Mouse (Mus musculus): Measurements from ENCODE around the gene Gm10382.

GRCm38 (mm10) chr5:125368568-125368967 lies 20.6 kb upstream of the Gm10382 start:
- TF ChIP-seq CTCF (IDR thresholded peaks at IDR 0.05; ENCODE audit: low read depth, low read length) (peak; percentile 47), POLR2A (IDR thresholded peaks at IDR 0.05; ENCODE audit: insufficient read depth, low read length) (no peak), EP300 (IDR thresholded peaks at IDR 0.05; ENCODE audit: insufficient read depth, low read depth, low read length) (no peak)
